ENCODE assay signal across 8 mouse cellular contexts in the genomic region with DNA sequence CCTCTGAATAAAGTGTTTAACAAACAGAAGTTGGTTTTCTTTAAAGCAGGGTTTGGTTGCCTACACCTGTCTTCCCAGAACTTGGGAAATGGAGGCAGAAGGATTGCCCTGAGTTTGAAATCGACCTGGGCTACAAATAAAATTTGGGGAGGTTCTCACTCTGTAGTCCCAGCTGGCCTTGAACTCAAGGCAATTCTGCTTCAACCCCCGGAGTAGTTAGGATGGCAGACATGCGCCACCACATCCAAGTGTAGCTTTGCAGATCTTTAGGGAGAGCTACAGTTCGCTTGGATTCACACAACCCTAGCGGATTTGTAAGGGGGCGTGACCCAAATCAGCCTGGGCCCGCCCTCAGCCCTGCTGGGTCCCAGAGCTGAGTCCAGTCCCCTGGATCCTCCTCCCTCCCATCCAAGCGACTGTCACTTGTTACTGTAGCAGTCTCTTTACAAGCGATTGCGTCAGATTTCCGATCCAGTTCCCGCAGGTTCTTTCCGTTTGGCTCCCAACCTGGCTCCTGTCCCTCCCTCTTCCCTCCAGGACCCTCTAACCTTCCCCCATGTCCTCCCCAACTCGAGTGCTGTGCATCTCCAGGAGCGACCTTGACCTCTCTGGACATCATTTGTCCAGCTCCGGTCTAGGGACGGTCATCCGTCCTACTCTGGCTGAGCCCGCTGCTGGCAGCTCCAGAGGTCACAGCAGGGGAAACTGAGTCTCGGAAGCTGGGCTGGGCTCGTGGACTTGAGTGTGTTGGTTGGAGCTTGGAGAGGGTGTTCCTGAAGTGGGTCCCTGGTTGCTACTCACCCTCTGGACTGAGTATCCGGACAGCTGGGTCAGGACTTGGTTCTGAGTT. TPM values are rescaled to one million over a fixed set of nuclear protein-coding genes. Genes with fewer than 3 reads are reported as not detected.
DNase-seq lines count a peak whose midpoint lies in the region; ATAC-seq lines count a peak whose summit lies in the region.

No protein-coding gene starts in this region.

- no peak overlapping the region for H3K9ac ChIP-seq in forebrain, embryonic 13.5 days
- 0 out of 2 replicates have a peak overlapping the region, but pooled peaks have one; percentile 3 for H3K9ac ChIP-seq in hindbrain, embryonic 15.5 days
- peak overlapping the region; percentile 76 for H3K9ac ChIP-seq in liver, embryonic 11.5 days (ENCODE audit: low read depth, low read length)
- peak overlapping the region; percentile 7; the same call in 1 of the 2 replicates for H3K9ac ChIP-seq in midbrain, embryonic 16.5 days (ENCODE audit: low read depth, low read length)

- ATAC-seq in forebrain, embryonic 13.5 days, result no peak
- 0 out of 2 replicates have a peak, but pooled peaks have one; percentile 10 for ATAC-seq in hindbrain, embryonic 15.5 days (ENCODE audit: low FRiP score, low read depth)
- peak; percentile 59 for ATAC-seq in liver, embryonic 11.5 days (replicated peaks; ENCODE audit: low FRiP score)
- ATAC-seq in midbrain, embryonic 16.5 days, result peak; percentile 30; the same call in 1 of the 2 replicates

- no peak overlapping the region for H3K27ac ChIP-seq in forebrain, embryonic 13.5 days
- H3K27ac ChIP-seq in hindbrain, embryonic 15.5 days (replicated peaks), result no peak overlapping the region
- H3K27ac ChIP-seq in liver, embryonic 11.5 days (ENCODE audit: low read depth, low read length), result peak overlapping the region; percentile 89
- no peak overlapping the region for H3K27ac ChIP-seq in midbrain, embryonic 16.5 days (ENCODE audit: low read length)

- H3K36me3 ChIP-seq in forebrain, embryonic 13.5 days (ENCODE audit: poor library complexity, severe bottlenecking), result no peaks in the 10 kb centered on the region
- no peaks in the 10 kb centered on the region for H3K36me3 ChIP-seq in hindbrain, embryonic 15.5 days
- no peaks in the 10 kb centered on the region for H3K36me3 ChIP-seq in liver, embryonic 11.5 days (ENCODE audit: control insufficient read depth, insufficient read depth, low read length)
- H3K36me3 ChIP-seq in midbrain, embryonic 16.5 days (ENCODE audit: control insufficient read depth, insufficient read depth, low read length), result no peaks in the 10 kb centered on the region

- DNase-seq in 416B (ENCODE audit: low read depth) (peak; percentile 92), ZHBTc4 (ENCODE audit: low read depth, low spot score) (peak; percentile 97)
- peak; percentile 64 for DNase-seq in liver, embryonic 11.5 days (ENCODE audit: low spot score)
- no peak for DNase-seq in frontal cortex, adult 2 months (ENCODE audit: extremely low spot score in 1 of 2, low spot score in 1 of 2)
- DNase-seq in thymus, postnatal 25 days, result no peak

- no peaks in the 10 kb centered on the region for H3K9me3 ChIP-seq in forebrain, embryonic 13.5 days (replicated peaks)
- no peaks in the 10 kb centered on the region for H3K9me3 ChIP-seq in hindbrain, embryonic 15.5 days
- H3K9me3 ChIP-seq in liver, embryonic 11.5 days (ENCODE audit: control insufficient read depth, low read length), result no peaks in the 10 kb centered on the region
- H3K9me3 ChIP-seq in midbrain, embryonic 16.5 days (replicated peaks; ENCODE audit: control insufficient read depth, low read length, poor library complexity, severe bottlenecking), result no peaks in the 10 kb centered on the region

- H3K4me3 ChIP-seq in forebrain, embryonic 13.5 days, result no peak overlapping the region
- no peak overlapping the region for H3K4me3 ChIP-seq in hindbrain, embryonic 15.5 days
- peak overlapping the region; percentile 59 for H3K4me3 ChIP-seq in liver, embryonic 11.5 days (ENCODE audit: low read depth, low read length)
- no peak overlapping the region; the same call in 1 of the 2 replicates for H3K4me3 ChIP-seq in midbrain, embryonic 16.5 days (ENCODE audit: low read depth, low read length)

- peaks cover 25% of the 10 kb centered on the region for H3K4me1 ChIP-seq in forebrain, embryonic 13.5 days
- H3K4me1 ChIP-seq in hindbrain, embryonic 15.5 days (replicated peaks), result peaks cover 26% of the 10 kb centered on the region
- H3K4me1 ChIP-seq in liver, embryonic 11.5 days (replicated peaks; ENCODE audit: control insufficient read depth, insufficient read depth, low read length), result peaks cover 32% of the 10 kb centered on the region
- peaks cover 6% of the 10 kb centered on the region; the same call in 1 of the 2 replicates for H3K4me1 ChIP-seq in midbrain, embryonic 16.5 days (ENCODE audit: control insufficient read depth, insufficient read depth, low read length)

- peaks cover 20% of the 10 kb centered on the region for H3K27me3 ChIP-seq in forebrain, embryonic 13.5 days
- peaks cover 5% of the 10 kb centered on the region; the same call in 1 of the 2 replicates for H3K27me3 ChIP-seq in hindbrain, embryonic 15.5 days
- peaks cover 9% of the 10 kb centered on the region; the same call in 1 of the 2 replicates for H3K27me3 ChIP-seq in liver, embryonic 11.5 days (replicated peaks; ENCODE audit: control insufficient read depth, insufficient read depth, low read length)
- peaks cover 3% of the 10 kb centered on the region; the same call in 1 of the 2 replicates for H3K27me3 ChIP-seq in midbrain, embryonic 16.5 days (ENCODE audit: control insufficient read depth, insufficient read depth, low read depth, low read length)

- 13% methylated on average over 22 of the region's 22 CpGs for WGBS in forebrain, embryonic 13.5 days
- WGBS in hindbrain, embryonic 15.5 days, result 16% methylated on average over 22 of the region's 22 CpGs
- 8% methylated on average over 22 of the region's 22 CpGs for WGBS in liver, embryonic 11.5 days
- 12% methylated on average over 22 of the region's 22 CpGs for WGBS in midbrain, embryonic 16.5 days

- H3K4me2 ChIP-seq in forebrain, embryonic 13.5 days, result peak overlapping the region; percentile 22; the same call in 1 of the 2 replicates
- H3K4me2 ChIP-seq in hindbrain, embryonic 15.5 days, result peak overlapping the region; percentile 78; the same call in 1 of the 2 replicates
- peak overlapping the region; percentile 90 for H3K4me2 ChIP-seq in liver, embryonic 11.5 days
- H3K4me2 ChIP-seq in midbrain, embryonic 16.5 days (ENCODE audit: low read length), result peak overlapping the region; percentile 77

RNA-seq across cellular contexts. Expression of gene Gdf15, which starts 1.5 kb away (rescaled TPM):
- 0.15 TPM in 1 of 2 replicates, not detected in the other for polyA plus RNA-seq in forebrain, embryonic 13.5 days (2015; fragmentation: Nextera tagmentation; extraction: Ambion mirVana)
- 0.25 and 0.30 TPM in 2 replicates for polyA plus RNA-seq in hindbrain, embryonic 15.5 days (2015; fragmentation: Nextera tagmentation; extraction: Ambion mirVana)
- polyA plus RNA-seq in liver, embryonic 11.5 days (2014; fragmentation: Nextera tagmentation; extraction: Ambion mirVana), result 4.2 and 4.9 TPM in 2 replicates
- polyA plus RNA-seq in midbrain, embryonic 16.5 days (2015; fragmentation: Nextera tagmentation; extraction: Ambion mirVana), result 0.35 and 0.39 TPM in 2 replicates
- polyA plus RNA-seq in frontal cortex, adult 2 months (2012; rRNA removed), result 0.15 and 0.20 TPM in 2 replicates

RNA-seq across cellular contexts. Expression of gene Lrrc25, which starts 14.8 kb away (rescaled TPM):
- polyA plus RNA-seq in forebrain, embryonic 13.5 days (2015; fragmentation: Nextera tagmentation; extraction: Ambion mirVana), result 0.65 and 0.68 TPM in 2 replicates
- 1.1 and 2.2 TPM in 2 replicates for polyA plus RNA-seq in hindbrain, embryonic 15.5 days (2015; fragmentation: Nextera tagmentation; extraction: Ambion mirVana)
- polyA plus RNA-seq in liver, embryonic 11.5 days (2014; fragmentation: Nextera tagmentation; extraction: Ambion mirVana), result 4.5 and 5.3 TPM in 2 replicates
- polyA plus RNA-seq in midbrain, embryonic 16.5 days (2015; fragmentation: Nextera tagmentation; extraction: Ambion mirVana), result 0.64 and 0.97 TPM in 2 replicates
- 0.78 and 0.86 TPM in 2 replicates for polyA plus RNA-seq in frontal cortex, adult 2 months (2012; rRNA removed)

RNA-seq across cellular contexts. Expression of gene Ssbp4, which starts 22.1 kb away (rescaled TPM):
- 81.9 and 101 TPM in 2 replicates for polyA plus RNA-seq in forebrain, embryonic 13.5 days (2015; fragmentation: Nextera tagmentation; extraction: Ambion mirVana)
- polyA plus RNA-seq in hindbrain, embryonic 15.5 days (2015; fragmentation: Nextera tagmentation; extraction: Ambion mirVana), result 150 and 172 TPM in 2 replicates
- polyA plus RNA-seq in liver, embryonic 11.5 days (2014; fragmentation: Nextera tagmentation; extraction: Ambion mirVana), result 144 and 173 TPM in 2 replicates
- 151 and 173 TPM in 2 replicates for polyA plus RNA-seq in midbrain, embryonic 16.5 days (2015; fragmentation: Nextera tagmentation; extraction: Ambion mirVana)
- 266 and 276 TPM in 2 replicates for polyA plus RNA-seq in frontal cortex, adult 2 months (2012; rRNA removed)

RNA-seq across cellular contexts. Expression of gene Pgpep1, which starts 29.4 kb away (rescaled TPM):
- 64.6 and 80.8 TPM in 2 replicates for polyA plus RNA-seq in forebrain, embryonic 13.5 days (2015; fragmentation: Nextera tagmentation; extraction: Ambion mirVana)
- 76.5 and 77.8 TPM in 2 replicates for polyA plus RNA-seq in hindbrain, embryonic 15.5 days (2015; fragmentation: Nextera tagmentation; extraction: Ambion mirVana)
- polyA plus RNA-seq in liver, embryonic 11.5 days (2014; fragmentation: Nextera tagmentation; extraction: Ambion mirVana), result 33.7 and 34.6 TPM in 2 replicates
- polyA plus RNA-seq in midbrain, embryonic 16.5 days (2015; fragmentation: Nextera tagmentation; extraction: Ambion mirVana), result 67.2 and 69.7 TPM in 2 replicates
- 17.2 and 25.8 TPM in 2 replicates for polyA plus RNA-seq in frontal cortex, adult 2 months (2012; rRNA removed)

RNA-seq across cellular contexts. Expression of gene Isyna1, which starts 36.6 kb away (rescaled TPM):
- polyA plus RNA-seq in forebrain, embryonic 13.5 days (2015; fragmentation: Nextera tagmentation; extraction: Ambion mirVana), result 87.1 and 105 TPM in 2 replicates
- 146 and 152 TPM in 2 replicates for polyA plus RNA-seq in hindbrain, embryonic 15.5 days (2015; fragmentation: Nextera tagmentation; extraction: Ambion mirVana)
- 177 and 188 TPM in 2 replicates for polyA plus RNA-seq in liver, embryonic 11.5 days (2014; fragmentation: Nextera tagmentation; extraction: Ambion mirVana)
- polyA plus RNA-seq in midbrain, embryonic 16.5 days (2015; fragmentation: Nextera tagmentation; extraction: Ambion mirVana), result 155 and 171 TPM in 2 replicates
- polyA plus RNA-seq in frontal cortex, adult 2 months (2012; rRNA removed), result 69.0 and 81.9 TPM in 2 replicates

Comparison
In these comparisons a context has a peak if more than half of its experiments do, and no peak if none do; other contexts are left out.
1. DNase-seq: peak in 416B (single experiment), ZHBTc4 (single experiment) and liver, embryonic 11.5 days (single experiment); none in frontal cortex, adult 2 months (0 of 2) and thymus, postnatal 25 days (single experiment).
2. H3K4me2 ChIP-seq: peak in every context shown above with its lines; median percentile 90 in liver, embryonic 11.5 days; 78 in hindbrain, embryonic 15.5 days; 77 in midbrain, embryonic 16.5 days; 22 in forebrain, embryonic 13.5 days.